In the genomic region with DNA sequence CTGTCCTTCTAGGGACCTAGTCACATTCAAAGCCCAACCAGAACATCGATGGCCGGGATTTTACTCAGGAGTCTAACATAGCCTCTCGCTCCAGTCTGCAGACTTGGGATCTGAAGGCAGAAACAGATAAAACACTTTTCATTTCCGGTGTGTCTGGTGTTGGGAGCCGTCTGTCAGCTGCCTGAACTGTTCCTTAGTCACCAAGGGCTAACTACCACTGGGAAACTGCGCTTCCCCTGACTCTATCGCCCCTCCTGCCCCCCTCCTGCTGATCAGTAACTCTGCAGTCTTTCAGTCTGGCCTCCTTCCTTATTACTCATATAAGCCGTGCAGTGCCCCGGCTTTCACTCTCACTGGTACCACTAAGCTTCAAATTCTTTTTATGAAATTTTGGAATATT, we compare ENCODE assay signal across 35 mouse cellular contexts. TPM values are rescaled to one million over a fixed set of nuclear protein-coding genes. Genes with fewer than 3 reads are reported as not detected.
DNase-seq lines count a peak whose midpoint lies in the region; ATAC-seq and TF ChIP-seq lines count a peak whose summit lies in the region.
"Had no signal": no experiment of that assay in that cellular context is flagged by ENCODE, and none has a peak within 500 bp of the region (broad histone marks: within the 10 kb centered on the region; RNA-seq: fewer than 3 reads in every experiment).

No protein-coding gene starts in this region.

- WGBS in heart, embryonic 15.5 days = 25% methylated on average over 9 of the region's 9 CpGs
- WGBS in lung, postnatal 0 days = 51% methylated on average over 9 of the region's 9 CpGs

- no peaks in the 10 kb centered on the region for H3K27me3 ChIP-seq in heart, embryonic 15.5 days
- no peaks in the 10 kb centered on the region for H3K27me3 ChIP-seq in lung, postnatal 0 days (replicated peaks; ENCODE audit: insufficient read depth, low read length)
- H3K27me3 ChIP-seq: forebrain, embryonic 15.5 days; megakaryocyte, embryonic 14.5 days; midbrain, embryonic 13.5 days; neural tube, embryonic 15.5 days had no signal

- H3K4me1 ChIP-seq in heart, embryonic 15.5 days (replicated peaks) = 0 out of 2 replicates have a peak, but pooled peaks cover 2% of the 10 kb centered on the region
- H3K4me1 ChIP-seq in lung, postnatal 0 days (ENCODE audit: insufficient read depth, low read depth, low read length) = no peaks in the 10 kb centered on the region
- H3K4me1 ChIP-seq in embryonic fibroblast, embryonic 13.5 days (ENCODE audit: control insufficient read depth, insufficient read depth, low read length) = peaks cover 13% of the 10 kb centered on the region
- H3K4me1 ChIP-seq: forebrain, embryonic 10.5 days; forebrain, embryonic 15.5 days; midbrain, embryonic 13.5 days; neural tube, embryonic 15.5 days had no signal

- H3K4me3 ChIP-seq in heart, embryonic 15.5 days = no peak overlapping the region
- H3K4me3 ChIP-seq in lung, postnatal 0 days (ENCODE audit: low read depth, low read length) = no peak overlapping the region
- H3K4me3 ChIP-seq in embryonic fibroblast, embryonic 13.5 days (ENCODE audit: insufficient read depth, low read length) = no peak overlapping the region
- H3K4me3 ChIP-seq: forebrain, embryonic 10.5 days; forebrain, embryonic 15.5 days; heart, adult 2 months; hindbrain, embryonic 10.5 days; megakaryocyte, embryonic 14.5 days; midbrain, embryonic 13.5 days; neural tube, embryonic 15.5 days had no signal

- ATAC-seq in heart, embryonic 15.5 days (replicated peaks; ENCODE audit: insufficient number of reproducible peaks, insufficient read depth, low FRiP score, low read depth) = no peak
- no peak for ATAC-seq in lung, postnatal 0 days
- ATAC-seq: forebrain, embryonic 15.5 days; hindbrain, embryonic 16.5 days; midbrain, embryonic 13.5 days had no signal

- no peak for DNase-seq in heart, postnatal 4 days
- DNase-seq in lung, postnatal 0 days (ENCODE audit: low spot score) = peak; percentile 5
- no peak for DNase-seq in lung, adult 18-20 months
- DNase-seq in urinary bladder, postnatal 25 days (ENCODE audit: low spot score) = no peak
- DNase-seq: adrenal gland, adult 8-10 months; B cell, adult 2 months; cerebellum, adult 8-10 months; cerebellum, postnatal 25 days; gastrocnemius, postnatal 25 days; heart, adult 2 months; kidney, adult 18-20 months; kidney, postnatal 4 days; lung, postnatal 4 days; retina, postnatal 1 day; right cerebral cortex, postnatal 14 days; thymus, postnatal 4 days had no signal

- H3K4me2 ChIP-seq in heart, embryonic 15.5 days = peak overlapping the region; percentile 38
- no peak overlapping the region for H3K4me2 ChIP-seq in lung, postnatal 0 days (replicated peaks; ENCODE audit: low read depth, low read length)
- H3K4me2 ChIP-seq: forebrain, embryonic 15.5 days; midbrain, embryonic 13.5 days; neural tube, embryonic 15.5 days had no signal

- H3K36me3 ChIP-seq in heart, embryonic 15.5 days = no peaks in the 10 kb centered on the region
- no peaks in the 10 kb centered on the region for H3K36me3 ChIP-seq in lung, postnatal 0 days (ENCODE audit: insufficient read depth, low read length)
- H3K36me3 ChIP-seq: forebrain, embryonic 10.5 days; forebrain, embryonic 15.5 days; hindbrain, embryonic 10.5 days; midbrain, embryonic 13.5 days; neural tube, embryonic 15.5 days had no signal

- TF ChIP-seq CTCF in lung, postnatal 0 days (IDR thresholded peaks at IDR 0.05) = no peak
- no peak for TF ChIP-seq CTCF in embryonic fibroblast, embryonic 13.5 days (IDR thresholded peaks at IDR 0.05; ENCODE audit: borderline replicate concordance, insufficient read depth, low read length)

- no peak for TF ChIP-seq EP300 in lung, postnatal 0 days (IDR thresholded peaks at IDR 0.05)

- TF ChIP-seq POLR2A in embryonic fibroblast, embryonic 13.5 days (IDR thresholded peaks at IDR 0.05; ENCODE audit: low read depth, low read length) = no peak

- H3K9me3 ChIP-seq in heart, embryonic 15.5 days (replicated peaks) = no peaks in the 10 kb centered on the region
- no peaks in the 10 kb centered on the region for H3K9me3 ChIP-seq in lung, postnatal 0 days (ENCODE audit: low read length)
- H3K9me3 ChIP-seq: forebrain, embryonic 10.5 days; forebrain, embryonic 15.5 days; hindbrain, embryonic 10.5 days; midbrain, embryonic 13.5 days; neural tube, embryonic 15.5 days had no signal

- peak overlapping the region; percentile 14; the same call in 1 of the 2 replicates for H3K9ac ChIP-seq in heart, embryonic 15.5 days
- H3K9ac ChIP-seq in lung, postnatal 0 days (replicated peaks; ENCODE audit: low read depth) = no peak overlapping the region
- H3K9ac ChIP-seq: forebrain, embryonic 15.5 days; liver, embryonic 14.5 days; midbrain, embryonic 13.5 days; neural tube, embryonic 15.5 days had no signal

- H3K27ac ChIP-seq in heart, embryonic 15.5 days = no peak overlapping the region
- no peak overlapping the region for H3K27ac ChIP-seq in lung, postnatal 0 days (ENCODE audit: low read length)
- H3K27ac ChIP-seq in embryonic fibroblast, embryonic 13.5 days (ENCODE audit: insufficient read depth, low read length) = peak overlapping the region; percentile 30
- H3K27ac ChIP-seq: forebrain, embryonic 10.5 days; forebrain, embryonic 15.5 days; heart, adult 2 months; kidney, postnatal 0 days; liver, embryonic 14.5 days; midbrain, embryonic 13.5 days; neural tube, embryonic 15.5 days had no signal

RNA-seq across cellular contexts. Expression of a gene that starts 58.5 kb away (rescaled TPM):
- 0.05 and 0.20 TPM in 2 replicates for polyA plus RNA-seq in heart, embryonic 15.5 days (2015; fragmentation: Nextera tagmentation; extraction: Ambion mirVana)
- total RNA-seq in heart, postnatal 4 days (2021) = not detected
- polyA plus RNA-seq in lung, postnatal 0 days (2015; fragmentation: Nextera tagmentation; extraction: Ambion mirVana) = not detected in 2 replicates
- 0.33 and 0.35 TPM in 2 replicates for polyA plus RNA-seq in embryonic fibroblast, embryonic 13.5 days (2011; ENCODE audit: insufficient read length, low read depth, missing spikeins)
- total RNA-seq: adrenal gland, adult 8-10 months; gastrocnemius, adult 18-20 months; gastrocnemius, postnatal 25 days; heart, adult 2 months; layer of hippocampus, adult 8-10 months; layer of hippocampus, postnatal 25 days; left cerebral cortex, adult 8-10 months; left cerebral cortex, postnatal 36 days; monocyte, adult 5-6 weeks had no signal
- polyA plus RNA-seq: heart, adult 2 months; small intestine, adult 2 months; testis, adult 2 months had no signal
